Mouse (Mus musculus): Measurements from ENCODE around the gene Gapdhs.

GRCm38 (mm10) chr7:30728739-30729395 is 14.6 kb downstream of the Gapdhs start:
- TF ChIP-seq CTCF (IDR thresholded peaks at IDR 0.05; ENCODE audit: control insufficient read depth, insufficient read depth, low read length): no peak
- no peak for TF ChIP-seq POLR2A (IDR thresholded peaks at IDR 0.05; ENCODE audit: borderline replicate concordance, control insufficient read depth, low read depth, low read length)

Data from bone marrow, adult 2 months (tissue).